Mouse (Mus musculus) regulatory T cell (primary cell): ENCODE data around the gene Mob2.

Experiments used
- in situ Hi-C: fragments of 300-600 bp; cut with MboI, MseI; formaldehyde crosslinking; loops from one replicate; pipeline ENCODE4 v1.15.1; 2025; ENCODE audit warnings: high pct_unique_total_duplicates

Mob2 gene

DNA sequence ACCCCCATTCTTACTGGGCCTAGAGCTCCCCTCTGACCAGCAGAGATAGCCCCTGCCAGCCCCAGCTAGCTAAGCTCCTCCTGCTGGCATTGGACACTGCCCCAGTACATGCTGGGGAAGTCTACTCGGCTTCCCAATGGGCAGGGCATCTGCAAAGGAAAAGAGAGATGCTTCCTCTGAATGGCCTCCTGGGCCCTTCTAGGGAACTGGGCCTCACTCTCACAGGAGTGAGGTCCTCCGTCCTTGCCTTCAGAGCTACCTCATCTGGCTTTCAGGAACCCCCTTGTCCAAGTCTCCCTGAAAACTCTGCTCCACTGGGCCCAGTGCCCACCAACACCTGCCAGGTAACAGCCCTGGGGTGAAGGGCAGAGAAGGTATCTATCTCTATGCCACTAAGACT lies 20.0 kb upstream of the Mob2 start:
- in situ Hi-C loops: no loop called here

- in situ Hi-C loops: no loop called here
These were observed 18.5 kb upstream of the Mob2 start for GRCm38 (mm10) chr7:142079365-142079764.

- in situ Hi-C loops: no loop called here
These were observed 16.3 kb upstream of the Mob2 start for GRCm38 (mm10) chr7:142077138-142077537.

- in situ Hi-C loops: no loop called here
These were observed 13.5 kb upstream of the Mob2 start for GRCm38 (mm10) chr7:142074146-142074886.

GRCm38 (mm10) chr7:142071717-142072116 lies 10.9 kb upstream of the Mob2 start:
- in situ Hi-C loops: no loop called here

GRCm38 (mm10) chr7:142071212-142071578 lies 10.3 kb upstream of the Mob2 start:
- in situ Hi-C loops: no loop called here

GRCm38 (mm10) chr7:142070458-142071211 lies 9.8 kb upstream of the Mob2 start:
- in situ Hi-C loops: no loop called here

DNA sequence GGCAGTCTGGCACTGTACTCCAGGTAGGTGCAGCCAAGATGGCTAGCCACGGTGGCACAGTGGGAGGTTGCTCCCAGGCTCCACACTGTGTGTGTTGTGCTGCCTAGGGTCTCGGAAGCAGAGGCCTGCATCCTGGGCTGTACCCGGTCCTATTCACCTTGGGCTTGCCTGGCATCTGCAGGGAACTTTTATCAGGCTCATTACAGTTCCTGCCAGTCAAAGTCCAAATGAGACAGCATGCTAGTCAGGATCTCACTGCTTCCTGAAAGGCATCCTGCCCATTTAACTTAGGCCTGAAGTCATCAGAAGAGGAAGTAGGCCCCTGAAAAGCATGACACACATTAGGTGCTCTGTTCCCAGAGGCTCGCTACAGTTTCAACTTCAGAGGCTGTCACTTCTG lies 7.6 kb upstream of the Mob2 start:
- in situ Hi-C loops: no loop called here

GRCm38 (mm10) chr7:142060185-142060930 lies 507 bp downstream of the Mob2 start:
- in situ Hi-C loops: loop anchor here (5.0 kb wide), 1 partner anchor 37 kb away; the partner anchor contains the start of gene Dusp8

DNA sequence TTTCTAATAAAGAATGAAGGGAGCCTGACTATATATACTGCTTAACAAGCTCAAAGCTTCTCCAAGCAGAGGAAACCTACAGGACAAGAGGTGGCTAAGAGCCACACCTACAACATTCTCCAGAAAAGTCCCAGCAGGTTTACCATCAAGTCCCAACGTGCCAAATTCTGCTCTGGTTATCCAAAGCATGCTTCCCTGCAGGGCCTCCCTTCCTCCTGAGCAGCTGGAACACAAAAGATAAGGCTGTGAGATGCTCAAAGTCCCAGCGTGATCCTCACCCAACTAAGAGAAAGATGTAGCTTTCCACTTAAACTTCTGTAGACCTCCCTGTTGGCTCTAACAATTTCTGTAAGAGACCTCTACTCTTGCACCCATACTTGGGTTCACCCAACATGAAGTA lies 1.8 kb downstream of the Mob2 start:
- in situ Hi-C loops: no loop called here

GRCm38 (mm10) chr7:142057121-142057520 lies 3.7 kb downstream of the Mob2 start:
- in situ Hi-C loops: no loop called here

- in situ Hi-C loops: no loop called here
These were observed 4.2 kb downstream of the Mob2 start for GRCm38 (mm10) chr7:142056601-142057061.

DNA sequence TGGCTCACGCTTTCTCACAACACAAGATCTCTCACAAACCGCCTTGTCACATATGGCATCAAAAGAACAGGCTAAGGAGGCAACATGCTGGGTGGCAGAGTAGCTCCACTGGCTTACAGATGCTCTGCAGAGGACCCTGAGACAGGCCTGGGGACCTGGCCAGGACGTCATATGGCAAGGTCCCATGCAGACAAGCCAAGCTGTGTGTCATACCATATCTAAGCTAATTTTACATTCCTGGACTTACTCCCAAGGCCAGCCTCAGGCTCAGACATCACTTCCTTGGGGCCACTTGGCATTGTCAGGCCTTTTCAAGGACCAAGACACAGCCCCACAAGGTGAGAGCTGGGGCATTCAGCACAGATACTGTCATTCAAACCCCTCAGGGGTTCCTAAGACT lies 5.4 kb downstream of the Mob2 start:
- in situ Hi-C loops: no loop called here

- in situ Hi-C loops: no loop called here
These were observed 10.3 kb downstream of the Mob2 start for GRCm38 (mm10) chr7:142050536-142050935.

DNA sequence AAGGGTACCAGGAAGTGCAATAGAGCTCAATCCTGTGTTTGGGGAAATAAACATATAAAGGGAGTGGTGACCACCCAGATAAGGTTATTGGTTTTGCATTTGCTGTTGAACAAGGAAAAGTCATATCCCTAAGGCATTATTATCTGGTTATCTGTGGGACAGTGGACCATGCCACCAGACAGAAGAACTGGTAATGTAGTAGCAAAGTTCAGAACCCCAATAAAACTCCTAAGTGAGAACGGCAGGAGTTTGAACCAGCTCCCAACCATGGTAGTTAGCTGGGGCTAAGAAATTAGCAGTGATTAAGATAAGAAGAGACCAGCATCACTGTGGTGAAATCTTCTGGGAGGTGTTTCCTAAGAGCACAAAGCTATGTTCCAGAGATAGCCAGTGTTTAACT lies 14.9 kb downstream of the Mob2 start:
- in situ Hi-C loops: no loop called here

GRCm38 (mm10) chr7:142045344-142045743 lies 15.5 kb downstream of the Mob2 start:
- in situ Hi-C loops: no loop called here

GRCm38 (mm10) chr7:142040756-142041155 lies 20.1 kb downstream of the Mob2 start:
- in situ Hi-C loops: no loop called here

DNA sequence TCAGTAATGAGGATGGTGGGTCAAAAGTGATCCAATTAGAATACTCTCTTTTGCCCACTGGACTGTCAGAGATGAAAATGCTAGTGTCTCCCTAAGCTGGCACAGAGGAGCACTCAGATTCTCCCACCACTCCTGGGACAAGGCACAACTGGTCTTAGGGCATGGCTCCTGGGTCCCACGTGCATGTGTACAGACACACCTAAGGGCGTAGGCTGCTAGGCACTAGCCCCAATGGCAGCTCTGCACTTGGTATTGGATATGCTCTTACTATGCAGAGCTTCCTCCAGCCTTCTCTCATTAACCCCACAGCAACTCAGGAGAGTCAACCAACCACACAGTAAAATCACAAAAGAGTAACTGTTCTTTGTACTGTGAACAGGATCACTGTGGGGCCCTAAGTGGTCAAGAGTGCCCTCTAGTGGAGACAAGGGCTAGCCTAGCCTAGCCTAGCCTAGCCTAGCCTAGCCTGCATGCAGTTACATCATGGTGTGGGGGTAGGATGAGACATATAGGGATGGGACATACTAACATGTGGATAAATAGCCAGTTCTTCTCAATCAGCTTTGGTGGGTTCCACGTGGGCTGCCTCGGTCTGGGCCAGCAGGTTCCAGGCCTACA lies 23.2 kb downstream of the Mob2 start:
- in situ Hi-C loops: no loop called here

GRCm38 (mm10) chr7:142035048-142035811 lies 25.6 kb downstream of the Mob2 start:
- in situ Hi-C loops: no loop called here

GRCm38 (mm10) chr7:142034198-142034597 lies 26.7 kb downstream of the Mob2 start:
- in situ Hi-C loops: no loop called here

GRCm38 (mm10) chr7:142030073-142030472 lies 30.8 kb downstream of the Mob2 start:
- in situ Hi-C loops: no loop called here
